Mouse (Mus musculus) activated CD4-positive, CD25-positive, alpha-beta regulatory T cell, adult 9 weeks (primary cell): Measurements from ENCODE around the gene Otx2. TPM values are rescaled to one million over a fixed set of nuclear protein-coding genes. Genes with fewer than 3 reads are reported as not detected.

Experiments used
- polyA plus RNA-seq: library from polyadenylated mRNA; unstranded; fragments of 100-300 nt; shearing (Covaris generic); gene quantifications from one replicate; pipeline ENCODE4 v1.2.1, GENCODE M21; 2017

The Otx2 gene
- polyA plus RNA-seq, result not detected

GRCm38 (mm10) chr14:48673541-48673940 lies at the start of gene Otx2:
TSS of gene Otx2 (minus strand) at chr14:48673819.

Other genes with a start within 250 kb of the Otx2 start
- gene Tmem260, start 227.7 kb downstream of the Otx2 start, polyA plus RNA-seq, result 10.6 TPM